Mouse (Mus musculus): Measurements from ENCODE around the gene Micu1.

DNA sequence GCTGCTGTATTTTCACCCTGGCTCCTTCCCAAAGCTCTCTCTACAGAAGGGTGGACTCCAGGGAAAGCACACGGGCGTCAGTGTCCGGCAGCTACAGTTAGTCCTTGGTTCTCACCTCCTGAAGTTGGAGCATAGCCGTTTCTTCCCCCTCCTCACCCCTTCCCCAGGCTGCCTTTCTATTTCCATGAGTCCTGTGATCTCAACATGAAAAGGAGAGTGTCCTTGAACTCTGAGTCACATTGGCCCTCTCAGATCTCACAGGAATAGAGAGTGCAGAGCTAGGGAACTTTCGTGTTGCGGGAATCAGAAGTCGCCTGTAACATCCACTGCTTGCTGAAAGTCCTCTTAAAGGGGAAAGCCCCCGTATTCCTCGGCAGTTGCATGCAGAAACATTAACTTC lies 116.9 kb downstream of the Micu1 start:
- no peak for TF ChIP-seq CTCF (IDR thresholded peaks at IDR 0.05; ENCODE audit: low read depth, low read length)
- TF ChIP-seq EP300 (IDR thresholded peaks at IDR 0.05; ENCODE audit: insufficient read depth, low read depth, low read length): no peak
- TF ChIP-seq POLR2A (IDR thresholded peaks at IDR 0.05; ENCODE audit: insufficient read depth, low read length): no peak

Data from ES-Bruce4 (cell line).